Mouse (Mus musculus): ENCODE data around the gene Cfap44. TPM values are rescaled to one million over a fixed set of nuclear protein-coding genes. Genes with fewer than 3 reads are reported as not detected.

Cfap44 gene
- not detected for total RNA-seq (2023)

DNA sequence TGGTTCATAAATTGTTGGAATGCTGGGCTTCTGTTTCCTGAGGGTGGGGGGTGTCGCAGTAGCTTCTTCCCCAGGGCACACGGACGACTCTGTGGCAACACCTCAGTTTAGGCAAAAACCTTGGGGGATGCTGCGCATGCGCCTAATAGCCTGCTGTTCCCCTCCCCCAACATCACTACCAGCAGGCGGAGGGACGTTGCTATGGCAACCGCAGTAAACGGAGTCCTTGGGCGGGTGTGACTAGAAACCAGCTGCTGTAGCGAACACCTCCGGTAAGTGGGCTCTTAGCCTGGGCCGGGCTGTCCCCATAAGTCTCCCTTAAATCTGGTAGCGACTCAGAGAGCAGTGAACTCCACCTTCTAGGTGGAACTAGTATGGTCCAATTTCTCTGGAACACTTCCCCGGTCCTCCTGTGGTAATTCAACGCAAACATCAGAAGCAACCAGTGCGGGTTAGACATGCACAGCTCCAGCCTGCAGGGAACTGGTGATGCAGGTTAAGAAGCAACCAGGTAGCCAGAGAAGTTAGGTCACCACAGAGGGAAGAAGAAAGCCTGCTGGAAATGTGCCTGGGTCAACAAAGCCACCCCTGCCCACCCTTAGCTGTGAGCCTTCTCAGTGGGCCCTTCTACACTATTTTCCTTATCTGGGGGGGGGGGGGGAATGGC, at the start of gene Cfap44:
TSS of gene Cfap44 (plus strand) at position 220 of the 667 bp plus-strand sequence.

GRCm38 (mm10) chr16:44347071-44347901, 47.3 kb upstream of the Cfap44 start, which contains the start of gene Spice1:
Gene Spice1, plus strand, starts transcription at chr16:44347121.

Other genes starting within 250 kb of the Cfap44 start
- gene Usf3, start 221.6 kb upstream of the Cfap44 start, total RNA-seq (2023): 10 to 100 TPM; 28.0 to 29.2 TPM
- under 1 TPM in 1 of 2 experiments, not detected in 1; 0.15 TPM for gene Sidt1, start 61.6 kb upstream of the Cfap44 start, total RNA-seq (2023)
- gene Spice1, start 47.7 kb upstream of the Cfap44 start, total RNA-seq (2023): 1 to 10 TPM; 8.7 to 9.2 TPM
- gene Boc, start 164.1 kb downstream of the Cfap44 start, total RNA-seq (2023): under 1 TPM; 0.18 to 0.26 TPM

All from neutrophil, adult 83 days (primary cell).